Mouse (Mus musculus) neutrophil, adult 65 days (primary cell): ENCODE results near the gene Aasdh. TPM values are rescaled to one million over a fixed set of nuclear protein-coding genes. Genes with fewer than 3 reads are reported as not detected.

Source experiments
- total RNA-seq: library from RNA; stranded (reverse); gene quantifications from 2 replicates; pipeline ENCODE4 v1.2.4, GENCODE M21; 2023

Aasdh gene
- 3.8 and 5.7 TPM in 2 replicates for total RNA-seq

GRCm38 (mm10) chr5:76905405-76906154 lies at the start of gene Aasdh:
TSS of gene Aasdh (minus strand) at chr5:76905514.

GRCm38 (mm10) chr5:76951106-76952027 lies 46.1 kb upstream of the Aasdh start, which contains the start of the genes Paics and Ppat:
TSS of gene Paics (plus strand) at chr5:76951307.
TSS of gene Ppat (minus strand) at chr5:76951578.

Other genes with a start within 250 kb of the Aasdh start
- gene C530008M17Rik, start 249.0 kb downstream of the Aasdh start, total RNA-seq, result 0.79 and 1.7 TPM in 2 replicates
- 53.6 and 62.7 TPM in 2 replicates for gene Paics, start 45.8 kb upstream of the Aasdh start, total RNA-seq
- gene Ppat, start 46.1 kb upstream of the Aasdh start, total RNA-seq, result 4.7 and 5.7 TPM in 2 replicates
- gene Srp72, start 69.2 kb upstream of the Aasdh start, total RNA-seq, result 101 and 114 TPM in 2 replicates
- gene Arl9, start 98.5 kb upstream of the Aasdh start, total RNA-seq, result 0.84 TPM in 1 of 2 replicates, not detected in the other
- gene Thegl, start 110.5 kb upstream of the Aasdh start, total RNA-seq, result not detected in 2 replicates
- 22.8 and 33.8 TPM in 2 replicates for gene Hopx, start 209.6 kb upstream of the Aasdh start, total RNA-seq